Mouse (Mus musculus) forebrain, postnatal 0 days (tissue): ENCODE data around the gene Lrfn5. TPM values are rescaled to one million over a fixed set of nuclear protein-coding genes. Genes with fewer than 3 reads are reported as not detected.

Experiments used
- ATAC-seq: fragments of 200-750 bp; cut with Nextera tagmentation; 2 replicates; pipeline ENCODE4 v1.8.0; 2017; ENCODE audit warnings: mild to moderate bottlenecking, moderate library complexity
- DNase-seq: peaks from one replicate; pipeline ENCODE4 v3.0.0-alpha.2; 2015
- H3K27ac ChIP-seq: fragments of 300-500 bp; sonication (generic); 2 replicates; pipeline ENCODE4 v1.5.1; 2014; ENCODE audit warnings: low read depth, mild to moderate bottlenecking, antibody characterized with exemption, low read length, moderate library complexity, mixed read lengths
- H3K27me3 ChIP-seq: fragments of 300-500 bp; sonication (generic); 2 replicates; pipeline ENCODE4 v1.6.1; 2014; ENCODE audit warnings: mild to moderate bottlenecking, low read length, mixed read lengths; ENCODE audit not compliant: insufficient read depth
- H3K36me3 ChIP-seq: fragments of 300-500 bp; sonication (generic); 2 replicates; pipeline ENCODE4 v1.6.1; 2014; ENCODE audit warnings: mild to moderate bottlenecking, moderate library complexity; ENCODE audit not compliant: insufficient read depth
- H3K4me1 ChIP-seq: fragments of 300-500 bp; sonication (generic); 2 replicates; pipeline ENCODE4 v1.6.1; 2014; ENCODE audit warnings: antibody characterized with exemption; ENCODE audit not compliant: insufficient read depth
- H3K4me2 ChIP-seq: fragments of 300-500 bp; sonication (generic); 2 replicates; pipeline ENCODE4 v1.6.1; 2014; ENCODE audit warnings: low read depth, mild to moderate bottlenecking, moderate library complexity
- H3K4me3 ChIP-seq: fragments of 300-500 bp; sonication (generic); 2 replicates; pipeline ENCODE4 v1.5.1; 2014; ENCODE audit warnings: low read depth, low read length, mixed read lengths
- H3K9ac ChIP-seq: fragments of 300-500 bp; sonication (generic); 2 replicates; pipeline ENCODE4 v1.6.1; 2014; ENCODE audit warnings: mild to moderate bottlenecking
- H3K9me3 ChIP-seq: fragments of 300-500 bp; sonication (generic); 2 replicates; pipeline ENCODE4 v1.6.1; 2016; ENCODE audit warnings: low read length
- CTCF ChIP-seq: sonication (generic); IDR thresholded peaks from 2 replicates; pipeline ENCODE4 v1.5.1; 2016; ENCODE audit warnings: antibody characterized with exemption, control low read depth, low read depth
- WGBS: fragments of 180-500 bp; shearing (Covaris S2); extraction: QIAGEN DNeasy Blood & Tissue Kit; methylation state at CpG from one replicate; pipeline ENCODE4 v1.1.7; 2014; 5-methylcytosine and 5-hydroxymethylcytosine counted together
- polyA plus RNA-seq: library from polyadenylated mRNA; unstranded; fragments of >200 nt; fragmentation: Nextera tagmentation; extraction: Ambion mirVana; gene quantifications from 2 replicates; pipeline ENCODE4 v1.2.1, GENCODE M21; 2015
- total RNA-seq: library from RNA; depleted of rRNA; stranded (reverse); fragments of >200 nt; gene quantifications from 2 replicates; pipeline ENCODE4 v1.2.3, GENCODE M21; 2014

Gene Lrfn5
- total and polyA plus RNA-seq, 2 experiments from 2014 or later = 69.9 to 109 TPM

DNA sequence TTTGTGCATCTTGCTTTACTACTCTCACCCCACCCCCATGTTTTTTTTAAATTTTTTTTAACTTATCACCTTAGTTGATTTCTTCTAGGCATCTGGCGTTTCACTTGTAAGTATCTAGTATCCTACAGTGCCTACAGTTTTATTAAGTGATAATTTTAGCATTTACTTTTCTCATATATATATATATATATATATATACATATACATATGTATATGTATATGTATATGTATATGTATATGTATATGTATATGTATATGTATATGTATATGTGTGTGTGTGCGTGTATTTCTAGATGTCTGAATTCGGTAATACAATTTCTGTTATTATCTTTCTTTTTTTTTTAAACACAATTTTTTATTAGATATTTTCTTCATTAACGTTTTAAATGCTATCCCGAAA, 300.7 kb downstream of the Lrfn5 start:
- Histone ChIP-seq H3K9ac (no peak overlapping the region), H3K9me3 (no peaks in the 10 kb centered on the region), H3K4me1 (no peaks in the 10 kb centered on the region), H3K4me3 (no peak overlapping the region), H3K36me3 (no peaks in the 10 kb centered on the region), H3K27me3 (no peaks in the 10 kb centered on the region), H3K4me2 (no peak overlapping the region), H3K27ac (no peak overlapping the region)
- TF ChIP-seq CTCF = no peak
- 91% methylated on average over 5 of the region's 5 CpGs for WGBS
- ATAC-seq = no peak
- no peak for DNase-seq

DNA sequence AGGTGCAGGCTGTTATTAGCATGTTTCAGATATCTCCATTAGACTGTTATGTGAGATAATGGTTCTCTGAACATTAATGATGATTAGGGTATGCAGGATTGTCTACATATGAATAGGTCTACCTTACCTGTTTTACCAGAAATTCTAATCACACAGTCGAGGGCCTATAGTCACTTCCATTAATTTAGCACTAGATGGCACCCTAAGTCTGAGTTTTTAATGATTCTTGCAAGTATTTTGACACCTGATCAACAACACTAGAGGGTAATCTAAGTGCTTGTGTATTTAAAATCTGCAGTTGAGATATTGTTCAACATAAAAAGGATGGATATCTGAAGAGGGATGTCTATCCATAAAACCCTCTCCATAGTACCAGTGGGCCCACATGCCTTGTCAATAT, 303.4 kb downstream of the Lrfn5 start:
- ATAC-seq (no peak), DNase-seq (no peak)
- H3K27me3 ChIP-seq = no peaks in the 10 kb centered on the region
- H3K4me1 ChIP-seq = no peaks in the 10 kb centered on the region
- no peak overlapping the region for H3K4me3 ChIP-seq
- H3K9ac ChIP-seq = no peak overlapping the region
- no peak overlapping the region for H3K4me2 ChIP-seq
- TF ChIP-seq CTCF = 0 out of 2 replicates have a peak, but pooled peaks have one; percentile 20
- no peaks in the 10 kb centered on the region for H3K36me3 ChIP-seq
- 22% methylated on average over 1 of the region's 1 CpGs for WGBS
- H3K27ac ChIP-seq = no peak overlapping the region
- no peaks in the 10 kb centered on the region for H3K9me3 ChIP-seq

DNA sequence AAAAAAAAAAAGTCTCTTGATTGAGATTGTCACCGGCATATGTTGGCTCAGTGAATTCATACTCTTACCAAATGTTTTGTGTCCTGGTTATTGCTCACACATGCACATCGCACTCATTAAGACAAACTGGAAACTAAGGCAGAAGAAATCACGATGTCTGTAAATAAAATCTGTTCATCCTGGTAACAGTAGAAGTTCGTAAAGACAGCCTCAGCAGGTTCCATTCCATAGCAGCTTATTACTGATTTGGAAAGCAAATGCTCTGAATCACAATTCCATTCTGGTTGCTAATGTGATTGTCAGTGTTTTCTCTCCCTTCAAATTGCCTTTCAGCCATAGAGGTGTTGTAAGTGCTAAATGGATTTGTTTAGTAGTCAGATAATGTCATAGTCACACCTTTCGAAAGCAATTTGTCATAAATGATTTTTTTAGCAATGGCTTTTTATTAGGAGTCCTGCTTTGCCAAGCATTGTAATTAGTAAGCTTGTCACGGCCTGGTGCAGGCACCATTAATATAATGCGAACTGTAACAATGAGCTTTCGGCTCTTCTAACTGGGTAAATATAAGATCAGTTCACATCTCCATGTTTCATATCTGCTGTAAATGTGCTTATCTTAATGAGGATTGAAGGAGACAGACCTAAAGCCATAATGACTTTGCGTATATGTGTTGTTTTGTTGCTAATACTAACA, 319.8 kb downstream of the Lrfn5 start:
- TF ChIP-seq CTCF = no peak
- Histone ChIP-seq H3K4me2 (no peak overlapping the region), H3K36me3 (no peaks in the 10 kb centered on the region), H3K27ac (no peak overlapping the region), H3K27me3 (no peaks in the 10 kb centered on the region), H3K4me1 (no peaks in the 10 kb centered on the region), H3K9ac (no peak overlapping the region), H3K9me3 (no peaks in the 10 kb centered on the region), H3K4me3 (no peak overlapping the region)
- 57% methylated on average over 9 of the region's 9 CpGs for WGBS
- DNase-seq (peak; percentile 29), ATAC-seq (peak; percentile 54; the same call in 1 of the 2 replicates)

DNA sequence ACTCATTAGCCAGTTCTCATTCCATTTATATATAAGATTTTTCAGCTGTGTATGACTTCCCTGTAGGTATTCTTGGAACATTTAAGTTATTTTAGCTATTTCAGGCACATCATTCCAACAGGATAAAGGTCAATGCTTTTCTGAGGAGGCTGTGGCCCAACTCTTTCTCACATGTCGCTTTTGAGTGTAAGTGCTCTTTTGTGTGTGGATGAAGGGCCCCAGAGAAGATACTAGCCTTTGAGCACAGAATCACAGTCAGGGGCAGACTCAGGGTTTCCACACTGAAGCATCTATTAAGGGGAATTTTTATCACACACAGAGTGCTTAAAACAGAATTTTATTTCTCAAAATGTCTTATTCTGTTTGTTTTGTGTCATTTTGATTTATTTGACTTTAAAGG, 331.2 kb downstream of the Lrfn5 start:
- no peak overlapping the region for H3K27ac ChIP-seq
- ATAC-seq = no peak
- no peak for TF ChIP-seq CTCF
- no peak for DNase-seq
- no peaks in the 10 kb centered on the region for H3K36me3 ChIP-seq
- no peaks in the 10 kb centered on the region for H3K27me3 ChIP-seq
- no peak overlapping the region for H3K4me2 ChIP-seq
- H3K9ac ChIP-seq = no peak overlapping the region
- no peak overlapping the region for H3K4me3 ChIP-seq
- H3K9me3 ChIP-seq = no peaks in the 10 kb centered on the region
- no peaks in the 10 kb centered on the region for H3K4me1 ChIP-seq
- 51% methylated on average over 1 of the region's 1 CpGs for WGBS
